Mouse (Mus musculus) mammary gland, adult 2 months (tissue): ENCODE data around the gene S100a8. TPM values are rescaled to one million over a fixed set of nuclear protein-coding genes. Genes with fewer than 3 reads are reported as not detected.

Experiments used
- polyA plus RNA-seq: library from polyadenylated mRNA; depleted of rRNA; stranded (reverse); fragments of >200 nt; gene quantifications from 2 replicates; pipeline ENCODE4 v1.2.3, GENCODE M21; 2012; ENCODE audit warnings: low replicate concordance; rRNA removed

Gene S100a8
- 0.53 and 6.2 TPM in 2 replicates for polyA plus RNA-seq

DNA sequence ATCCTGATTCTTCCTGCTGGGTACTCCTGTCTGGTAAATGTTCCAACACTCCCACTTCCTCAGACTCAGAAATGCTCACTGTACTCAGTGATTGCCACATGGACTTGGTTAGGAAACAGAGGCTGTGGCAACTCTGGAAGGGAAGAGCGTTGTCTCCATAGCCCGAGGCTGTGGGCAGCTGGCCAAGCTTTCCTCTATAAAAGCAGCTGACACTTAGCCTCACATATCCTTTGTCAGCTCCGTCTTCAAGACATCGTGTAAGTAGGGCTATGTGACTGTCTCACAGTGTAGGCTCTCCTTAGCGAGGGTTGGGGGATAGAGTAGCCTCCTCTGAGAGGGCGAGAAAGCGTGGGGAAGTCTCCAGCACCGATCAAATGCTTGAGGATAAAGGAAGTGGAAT, at the start of gene S100a8:
S100a8 (plus strand) TSS at position 133 of the 400 bp plus-strand sequence.

DNA sequence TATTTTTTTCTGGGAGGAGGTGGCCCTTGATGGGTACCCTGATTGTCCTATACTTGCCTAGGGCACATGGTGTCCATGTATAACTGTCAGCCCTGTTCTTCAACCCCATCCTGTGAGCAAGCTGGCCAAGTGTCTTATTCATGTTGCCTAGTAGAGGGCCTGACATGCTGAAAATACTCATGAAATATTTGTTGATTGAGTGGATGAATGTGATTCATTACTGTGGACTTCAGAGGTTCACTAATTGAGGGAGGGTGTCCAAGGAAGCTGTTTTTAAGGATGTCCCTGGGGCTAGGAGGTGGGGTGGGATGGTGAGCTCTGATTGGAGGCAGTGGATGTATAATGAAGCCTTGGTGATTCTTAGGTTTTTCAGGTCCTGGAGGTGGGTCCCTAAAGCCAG, 15.1 kb upstream of the S100a8 start, which contains the start of gene S100a7a:
S100a7a (plus strand) TSS at position 301 of the 400 bp plus-strand sequence.

GRCm38 (mm10) chr3:90695613-90696012, 26.8 kb downstream of the S100a8 start, which contains the start of gene S100a9:
Gene S100a9, minus strand, starts transcription at chr3:90695721.

Other genes starting within 250 kb of the S100a8 start
- 26.7 and 32.2 TPM in 2 replicates for gene Ints3, start 235.4 kb upstream of the S100a8 start, polyA plus RNA-seq
- 102 and 127 TPM in 2 replicates for gene Npr1, start 203.1 kb upstream of the S100a8 start, polyA plus RNA-seq
- 13.6 and 27.9 TPM in 2 replicates for gene Ilf2, start 192.9 kb upstream of the S100a8 start, polyA plus RNA-seq
- 24.1 and 56.4 TPM in 2 replicates for gene Snapin, start 177.9 kb upstream of the S100a8 start, polyA plus RNA-seq
- 32.0 and 41.4 TPM in 2 replicates for gene Chtop, start 159.5 kb upstream of the S100a8 start, polyA plus RNA-seq
- 164 and 343 TPM in 2 replicates for gene S100a1, start 154.6 kb upstream of the S100a8 start, polyA plus RNA-seq
- gene S100a13, start 154.5 kb upstream of the S100a8 start, polyA plus RNA-seq = 79.8 and 155 TPM in 2 replicates
- gene S100a14, start 142.1 kb upstream of the S100a8 start, polyA plus RNA-seq = 1.7 and 5.7 TPM in 2 replicates
- gene S100a16, start 131.7 kb upstream of the S100a8 start, polyA plus RNA-seq = 114 and 155 TPM in 2 replicates
- 0.93 and 1.1 TPM in 2 replicates for gene S100a3, start 108.4 kb upstream of the S100a8 start, polyA plus RNA-seq
- not detected in 2 replicates for gene S100a2, start 78.7 kb upstream of the S100a8 start, polyA plus RNA-seq
- not detected in 2 replicates for gene Gm42674, start 67.1 kb upstream of the S100a8 start, polyA plus RNA-seq
- 43.9 and 97.5 TPM in 2 replicates for gene S100a4, start 65.2 kb upstream of the S100a8 start, polyA plus RNA-seq
- gene S100a5, start 60.5 kb upstream of the S100a8 start, polyA plus RNA-seq = not detected in 2 replicates
- 496 and 932 TPM in 2 replicates for gene S100a6, start 56.1 kb upstream of the S100a8 start, polyA plus RNA-seq
- gene S100a7a, start 15.0 kb upstream of the S100a8 start, polyA plus RNA-seq = 0.43 and 2.1 TPM in 2 replicates
- gene S100a9, start 26.7 kb downstream of the S100a8 start, polyA plus RNA-seq = 2.2 and 3.9 TPM in 2 replicates
- gene Pglyrp4, start 57.9 kb downstream of the S100a8 start, polyA plus RNA-seq = 0.06 and 1.8 TPM in 2 replicates
- not detected in 2 replicates for gene Gm5849, start 108.9 kb downstream of the S100a8 start, polyA plus RNA-seq